9 mouse cellular contexts compared by ENCODE assay signal in genomic region chr1:193034951-193035370, GRCm38 (mm10). TPM values are rescaled to one million over a fixed set of nuclear protein-coding genes. Genes with fewer than 3 reads are reported as not detected.
DNase-seq lines count a peak whose midpoint lies in the region; ATAC-seq lines count a peak whose summit lies in the region.
"Had no signal": no experiment of that assay in that cellular context is flagged by ENCODE, and none has a peak within 500 bp of the region (broad histone marks: within the 10 kb centered on the region; RNA-seq: fewer than 3 reads in every experiment).

No protein-coding gene starts in this region.

- no peak for DNase-seq in heart, embryonic 10.5 days (ENCODE audit: low spot score)
- no peak for DNase-seq in heart, adult 8-10 months (ENCODE audit: low spot score)
- DNase-seq in thymus, postnatal 14 days = peak; percentile 7
- no peak for DNase-seq in thymus, postnatal 25 days
- no peak for DNase-seq in hindbrain, embryonic 10.5 days (ENCODE audit: low spot score)
- DNase-seq in midbrain, embryonic 11.5 days (ENCODE audit: low spot score, missing footprints) = peak; percentile 87
- no peak for DNase-seq in spleen, postnatal 36 days (ENCODE audit: low spot score in 2 of 2)
- DNase-seq in lung, postnatal 14 days = no peak

- H3K27ac ChIP-seq in heart, embryonic 10.5 days = peak overlapping the region; percentile 85
- H3K27ac ChIP-seq in hindbrain, embryonic 10.5 days = peak overlapping the region; percentile 88
- H3K27ac ChIP-seq in midbrain, embryonic 11.5 days (ENCODE audit: low read depth, low read length) = no peak overlapping the region

- under 1% methylated on average over 19 of the region's 19 CpGs for WGBS in heart, embryonic 10.5 days
- WGBS in hindbrain, embryonic 10.5 days = 2% methylated on average over 19 of the region's 19 CpGs
- under 1% methylated on average over 19 of the region's 19 CpGs for WGBS in midbrain, embryonic 11.5 days

- peak overlapping the region; percentile 81 for H3K9ac ChIP-seq in midbrain, embryonic 11.5 days (ENCODE audit: low read length)

- peaks cover 17% of the 10 kb centered on the region for H3K4me1 ChIP-seq in heart, embryonic 10.5 days
- peaks cover 16% of the 10 kb centered on the region for H3K4me1 ChIP-seq in hindbrain, embryonic 10.5 days (replicated peaks)
- peaks cover 7% of the 10 kb centered on the region for H3K4me1 ChIP-seq in midbrain, embryonic 11.5 days (ENCODE audit: control insufficient read depth, insufficient read depth, low read length)

- peak overlapping the region; percentile 77 for H3K4me3 ChIP-seq in heart, embryonic 10.5 days
- peak overlapping the region; percentile 85 for H3K4me3 ChIP-seq in hindbrain, embryonic 10.5 days
- peak overlapping the region; percentile 71 for H3K4me3 ChIP-seq in midbrain, embryonic 11.5 days (ENCODE audit: low read depth, low read length)

- no peaks in the 10 kb centered on the region for H3K36me3 ChIP-seq in heart, embryonic 10.5 days
- no peaks in the 10 kb centered on the region for H3K36me3 ChIP-seq in hindbrain, embryonic 10.5 days
- H3K36me3 ChIP-seq in midbrain, embryonic 11.5 days (ENCODE audit: control insufficient read depth, insufficient read depth, low read length) = no peaks in the 10 kb centered on the region
- H3K36me3 ChIP-seq: G1E had no signal

- 0 out of 2 replicates have a peak, but pooled peaks cover 3% of the 10 kb centered on the region for H3K27me3 ChIP-seq in heart, embryonic 10.5 days (ENCODE audit: insufficient read depth, poor library complexity, severe bottlenecking)
- peaks cover 6% of the 10 kb centered on the region; the same call in 1 of the 2 replicates for H3K27me3 ChIP-seq in hindbrain, embryonic 10.5 days (ENCODE audit: insufficient read depth, poor library complexity, severe bottlenecking)
- no peaks in the 10 kb centered on the region for H3K27me3 ChIP-seq in midbrain, embryonic 11.5 days (ENCODE audit: control insufficient read depth, insufficient read depth, low read length)

- ATAC-seq in midbrain, embryonic 11.5 days (ENCODE audit: low FRiP score) = no peak; the same call in 1 of the 2 replicates

- peak overlapping the region; percentile 93 for H3K4me2 ChIP-seq in midbrain, embryonic 11.5 days

- H3K9me3 ChIP-seq in heart, embryonic 10.5 days = no peaks in the 10 kb centered on the region
- H3K9me3 ChIP-seq in hindbrain, embryonic 10.5 days = no peaks in the 10 kb centered on the region
- no peaks in the 10 kb centered on the region for H3K9me3 ChIP-seq in midbrain, embryonic 11.5 days (ENCODE audit: control insufficient read depth, low read length)

RNA-seq across cellular contexts. Expression of gene Syt14, which starts 0.6 kb away (rescaled TPM):
- polyA plus RNA-seq in heart, embryonic 10.5 days (2016; fragmentation: Nextera tagmentation; extraction: Ambion mirVana) = 1.7 and 1.9 TPM in 2 replicates
- total RNA-seq in heart, adult 8-10 months (2022) = under 1 TPM; 0.20 to 0.75 (median 0.23) TPM
- polyA plus RNA-seq in hindbrain, embryonic 10.5 days (2016; fragmentation: Nextera tagmentation; extraction: Ambion mirVana) = 4.1 and 4.6 TPM in 2 replicates
- 6.3 and 6.4 TPM in 2 replicates for polyA plus RNA-seq in midbrain, embryonic 11.5 days (2014; fragmentation: Nextera tagmentation; extraction: Ambion mirVana)
- polyA plus RNA-seq: G1E had no signal

Comparison
In these comparisons a context has a peak if more than half of its experiments do, and no peak if none do; other contexts are left out.
1. DNase-seq: peak in thymus, postnatal 14 days (single experiment) and midbrain, embryonic 11.5 days (single experiment); none in heart, embryonic 10.5 days (single experiment), heart, adult 8-10 months (single experiment), thymus, postnatal 25 days (single experiment), hindbrain, embryonic 10.5 days (single experiment), spleen, postnatal 36 days (0 of 2) and lung, postnatal 14 days (single experiment).
2. Peak in every context shown above with its lines, with median percentiles within 50 percentile points of each other: H3K4me3 ChIP-seq.